Mouse (Mus musculus) olfactory bulb, adult 2 months (tissue): ENCODE results near the gene Zyx.

Experiments
- CTCF ChIP-seq: fragments of 200-500 bp; IDR thresholded peaks from 2 replicates; pipeline ENCODE4 v1.5.1; 2012; ENCODE audit warnings: low read depth, mild to moderate bottlenecking, low read length, moderate library complexity; ENCODE audit not compliant: insufficient read depth
- POLR2A ChIP-seq: fragments of 200-500 bp; IDR thresholded peaks from 2 replicates; pipeline ENCODE4 v1.6.1; 2012; ENCODE audit warnings: mild to moderate bottlenecking, low read depth, low read length, moderate library complexity; ENCODE audit not compliant: insufficient read depth

- TF ChIP-seq POLR2A (no peak), CTCF (no peak)
These were observed 10.9 kb downstream of the Zyx start for GRCm38 (mm10) chr6:42360231-42360840.
